Mouse (Mus musculus) megakaryocyte, embryonic 14.5 days (primary cell): ENCODE results near the gene Plscr4. TPM values are rescaled to one million over a fixed set of nuclear protein-coding genes. Genes with fewer than 3 reads are reported as not detected.

Source experiments
- H3K27me3 ChIP-seq: replicated peaks from 2 replicates; pipeline ENCODE3; 2012; ENCODE audit warnings: inconsistent platforms
- H3K36me3 ChIP-seq: replicated peaks from 2 replicates; pipeline ENCODE3; 2012; ENCODE audit warnings: low read length, inconsistent platforms, mixed read lengths
- H3K4me1 ChIP-seq: 2 replicates; pipeline ENCODE4 v1.6.1; 2012; ENCODE audit warnings: inconsistent platforms
- H3K4me3 ChIP-seq: replicated peaks from 2 replicates; pipeline ENCODE3; 2012; ENCODE audit warnings: moderate library complexity, mild to moderate bottlenecking, inconsistent platforms
- H3K9me3 ChIP-seq: 2 replicates; pipeline ENCODE4 v1.6.1; 2012; ENCODE audit warnings: inconsistent platforms
- FLI1 ChIP-seq: IDR thresholded peaks from 2 replicates; pipeline ENCODE4 v1.6.1; 2012; ENCODE audit warnings: low read length, inconsistent platforms, mixed read lengths
- GATA1 ChIP-seq: IDR thresholded peaks from 3 replicates; pipeline ENCODE4 v1.6.1; 2012; ENCODE audit warnings: mixed read lengths, low read length, inconsistent platforms, borderline replicate concordance
- polyA plus RNA-seq: library from polyadenylated mRNA; stranded (reverse); fragments of >175 nt; gene quantifications from 2 replicates; pipeline ENCODE4 v1.2.3, GENCODE M21; 2012; ENCODE audit warnings: low replicate concordance; ENCODE audit not compliant: insufficient read depth

The Plscr4 gene
- polyA plus RNA-seq, 1 experiment = 0.64 TPM

DNA sequence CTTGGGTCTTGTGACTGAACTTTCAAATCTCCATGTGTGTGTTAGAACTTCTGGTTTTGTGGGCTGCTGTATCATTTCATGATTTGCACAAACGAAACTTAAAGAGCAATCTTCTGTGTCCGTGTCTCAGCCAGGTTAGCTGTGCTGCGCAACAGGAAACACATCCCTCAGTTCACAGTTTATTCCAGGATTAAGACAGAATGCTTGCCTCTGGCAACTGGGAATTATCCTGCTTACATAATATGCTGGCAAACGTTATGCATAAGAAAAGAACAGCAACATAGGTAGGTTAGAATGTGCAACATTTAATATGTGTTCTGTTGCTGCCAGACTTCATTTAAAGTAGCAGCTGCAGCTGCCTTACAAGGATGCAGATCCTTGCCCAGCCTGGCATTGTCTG is 10.6 kb downstream of the Plscr4 start:
- Histone ChIP-seq H3K4me3 (no peak overlapping the region), H3K36me3 (no peaks in the 10 kb centered on the region), H3K4me1 (peaks cover 8% of the 10 kb centered on the region), H3K9me3 (no peaks in the 10 kb centered on the region), H3K27me3 (no peaks in the 10 kb centered on the region)
- no peak for TF ChIP-seq FLI1

DNA sequence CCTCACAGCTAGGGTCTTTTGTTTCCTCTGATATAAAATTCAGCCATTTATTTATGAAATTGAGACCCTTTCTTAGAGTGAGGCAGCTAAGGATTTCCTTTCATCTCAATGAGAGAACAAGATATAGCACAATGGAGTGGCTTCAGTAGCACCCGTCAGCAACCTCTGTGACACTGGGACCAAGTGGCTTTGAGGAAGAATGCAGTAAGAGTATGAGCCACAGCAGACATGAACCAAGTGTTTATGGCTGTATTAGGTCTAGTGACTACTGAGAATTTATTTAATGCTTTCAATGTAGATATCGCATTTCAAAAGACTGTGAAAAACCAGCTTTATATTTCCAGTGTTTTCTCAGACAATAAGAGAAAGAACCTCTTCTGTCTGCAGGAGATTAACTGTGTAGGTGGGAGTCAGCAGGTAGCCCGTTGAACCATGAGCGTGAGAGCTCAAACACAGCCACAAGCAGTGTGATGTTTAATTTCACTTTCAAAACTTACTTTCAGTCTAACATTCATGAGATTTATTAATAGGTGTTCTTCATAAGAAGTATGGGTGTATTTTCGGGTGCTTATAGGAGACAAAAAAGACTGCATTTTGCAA is 15.2 kb downstream of the Plscr4 start:
- no peak for TF ChIP-seq GATA1
- no peak for TF ChIP-seq FLI1
- Histone ChIP-seq H3K9me3 (no peaks in the 10 kb centered on the region), H3K4me1 (0 out of 2 replicates have a peak, but pooled peaks cover 5% of the 10 kb centered on the region), H3K27me3 (no peaks in the 10 kb centered on the region), H3K4me3 (no peak overlapping the region), H3K36me3 (no peaks in the 10 kb centered on the region)

DNA sequence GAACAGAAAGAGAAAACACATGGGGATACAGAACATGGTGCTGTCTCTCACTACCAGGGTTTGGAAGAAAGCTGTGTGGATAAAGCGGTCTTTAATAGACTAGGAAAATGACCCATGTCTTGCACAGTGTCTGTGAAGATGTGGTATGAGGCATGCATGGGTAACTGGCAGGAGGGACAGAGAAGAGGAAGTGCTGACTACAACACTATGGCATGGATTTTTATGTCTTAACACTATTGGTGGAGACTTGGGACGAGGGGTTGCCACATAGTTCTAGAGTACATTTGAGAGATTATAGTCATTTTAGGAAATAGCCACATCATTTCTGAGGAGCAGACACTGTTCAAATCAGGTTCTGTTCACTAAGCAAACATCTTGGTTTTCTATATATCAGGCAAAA is 16.0 kb downstream of the Plscr4 start:
- H3K4me1 ChIP-seq = no peaks in the 10 kb centered on the region
- no peaks in the 10 kb centered on the region for H3K9me3 ChIP-seq
- TF ChIP-seq FLI1 = no peak
- no peak for TF ChIP-seq GATA1
- no peak overlapping the region for H3K4me3 ChIP-seq
- H3K36me3 ChIP-seq = no peaks in the 10 kb centered on the region
- H3K27me3 ChIP-seq = no peaks in the 10 kb centered on the region

GRCm38 (mm10) chr9:92474244-92474643 is 17.1 kb downstream of the Plscr4 start:
- H3K27me3 ChIP-seq = no peaks in the 10 kb centered on the region
- H3K4me1 ChIP-seq = no peaks in the 10 kb centered on the region
- no peak for TF ChIP-seq FLI1
- no peak for TF ChIP-seq GATA1
- H3K36me3 ChIP-seq = no peaks in the 10 kb centered on the region
- H3K9me3 ChIP-seq = no peaks in the 10 kb centered on the region
- H3K4me3 ChIP-seq = no peak overlapping the region

DNA sequence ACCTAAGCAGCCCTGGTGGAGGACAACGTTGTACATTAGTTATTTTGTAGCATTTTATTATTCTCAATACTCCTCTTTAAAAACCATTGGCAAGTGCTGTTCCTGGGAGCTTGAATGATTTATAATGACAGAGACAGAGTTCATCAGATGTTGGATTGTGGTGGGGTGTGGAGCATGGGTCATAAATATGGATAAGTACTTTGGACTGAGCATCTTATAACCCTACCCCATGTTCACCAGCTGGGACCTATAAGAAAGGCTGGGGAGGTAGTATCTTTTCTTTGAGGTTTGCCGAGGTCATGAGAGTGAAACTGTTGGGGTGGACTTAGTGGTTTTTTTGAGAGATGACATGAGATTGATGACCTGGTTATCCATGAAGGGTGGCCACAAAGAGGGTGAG is 24.5 kb downstream of the Plscr4 start:
- TF ChIP-seq GATA1 (no peak), FLI1 (no peak)
- H3K27me3 ChIP-seq = no peaks in the 10 kb centered on the region
- H3K4me3 ChIP-seq = no peak overlapping the region
- no peaks in the 10 kb centered on the region for H3K36me3 ChIP-seq
- H3K9me3 ChIP-seq = no peaks in the 10 kb centered on the region
- peaks cover 7% of the 10 kb centered on the region for H3K4me1 ChIP-seq

GRCm38 (mm10) chr9:92482551-92482950 is 25.4 kb downstream of the Plscr4 start:
- peaks cover 7% of the 10 kb centered on the region for H3K4me1 ChIP-seq
- H3K36me3 ChIP-seq = no peaks in the 10 kb centered on the region
- no peak overlapping the region for H3K4me3 ChIP-seq
- no peaks in the 10 kb centered on the region for H3K27me3 ChIP-seq
- TF ChIP-seq GATA1 (no peak), FLI1 (no peak)
- H3K9me3 ChIP-seq = no peaks in the 10 kb centered on the region

DNA sequence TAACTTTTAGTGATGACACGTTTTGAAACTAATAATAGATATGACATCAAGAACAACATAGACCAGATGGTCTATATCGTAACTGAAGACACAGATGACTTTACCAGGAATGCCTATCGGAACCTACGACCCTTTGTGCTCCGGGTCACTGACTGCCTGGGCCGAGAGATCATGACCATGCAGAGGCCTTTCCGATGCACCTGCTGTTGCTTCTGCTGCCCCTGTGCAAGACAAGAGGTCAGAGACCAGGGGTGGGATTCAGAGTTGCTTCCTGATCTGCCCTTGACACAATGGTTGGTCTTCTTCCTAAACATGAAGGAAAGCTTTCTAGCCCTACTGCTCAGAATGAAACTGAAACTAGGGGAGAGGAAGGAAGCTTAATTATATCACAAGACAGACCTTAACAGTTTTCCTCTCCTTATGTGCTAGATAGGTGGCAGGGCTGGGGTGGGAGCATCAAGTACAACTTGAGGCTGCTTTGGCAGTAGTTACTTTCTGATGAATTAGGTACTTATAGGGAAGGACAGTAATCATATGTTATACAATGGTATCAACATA is 27.6 kb downstream of the Plscr4 start:
- Histone ChIP-seq H3K36me3 (no peaks in the 10 kb centered on the region), H3K27me3 (no peaks in the 10 kb centered on the region), H3K4me1 (peaks cover 7% of the 10 kb centered on the region), H3K9me3 (no peaks in the 10 kb centered on the region), H3K4me3 (peak overlapping the region; percentile 69)
- TF ChIP-seq FLI1 = no peak
- no peak for TF ChIP-seq GATA1

- no peak overlapping the region for H3K4me3 ChIP-seq
- no peaks in the 10 kb centered on the region for H3K36me3 ChIP-seq
- H3K27me3 ChIP-seq = no peaks in the 10 kb centered on the region
- TF ChIP-seq GATA1 (no peak), FLI1 (no peak)
- H3K9me3 ChIP-seq = no peaks in the 10 kb centered on the region
- peaks cover 2% of the 10 kb centered on the region for H3K4me1 ChIP-seq
Observed at GRCm38 (mm10) chr9:92489857-92490256, 32.7 kb downstream of the Plscr4 start.

- H3K4me3 ChIP-seq = no peak overlapping the region
- TF ChIP-seq FLI1 = no peak
- no peak for TF ChIP-seq GATA1
- H3K9me3 ChIP-seq = no peaks in the 10 kb centered on the region
- H3K4me1 ChIP-seq = no peaks in the 10 kb centered on the region; the same call in 1 of the 2 replicates
- no peaks in the 10 kb centered on the region for H3K27me3 ChIP-seq
- no peaks in the 10 kb centered on the region for H3K36me3 ChIP-seq
Observed at GRCm38 (mm10) chr9:92490319-92490718, 33.1 kb downstream of the Plscr4 start.

DNA sequence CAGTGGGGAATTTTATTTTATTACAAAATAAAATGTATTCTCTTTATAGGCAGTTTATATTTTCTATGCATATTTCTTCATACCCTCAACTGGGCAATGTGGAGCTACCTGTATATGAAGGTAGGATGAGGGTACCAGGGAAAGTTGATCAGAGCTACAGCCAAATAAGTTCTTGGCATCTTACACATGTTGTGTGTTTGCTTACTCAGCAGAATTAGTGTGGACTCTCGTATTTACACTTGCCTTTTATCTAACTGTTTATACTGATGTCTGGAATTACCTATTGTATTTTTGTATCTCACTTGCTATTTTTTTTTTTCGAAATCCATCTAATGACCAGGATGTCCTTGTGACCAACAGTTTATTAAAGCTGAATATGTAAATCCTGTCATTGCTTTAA is 34.1 kb downstream of the Plscr4 start:
- Histone ChIP-seq H3K9me3 (no peaks in the 10 kb centered on the region), H3K4me1 (no peaks in the 10 kb centered on the region), H3K4me3 (no peak overlapping the region), H3K27me3 (no peaks in the 10 kb centered on the region), H3K36me3 (no peaks in the 10 kb centered on the region)
- TF ChIP-seq FLI1 (no peak), GATA1 (no peak)
